Mouse (Mus musculus): ENCODE data around the gene Egln2. TPM values are rescaled to one million over a fixed set of nuclear protein-coding genes. Genes with fewer than 3 reads are reported as not detected.

Egln2 gene
- total RNA-seq, 4 experiments from 2014 or later: 87.9 to 97.7 (median 93.6) TPM

DNA sequence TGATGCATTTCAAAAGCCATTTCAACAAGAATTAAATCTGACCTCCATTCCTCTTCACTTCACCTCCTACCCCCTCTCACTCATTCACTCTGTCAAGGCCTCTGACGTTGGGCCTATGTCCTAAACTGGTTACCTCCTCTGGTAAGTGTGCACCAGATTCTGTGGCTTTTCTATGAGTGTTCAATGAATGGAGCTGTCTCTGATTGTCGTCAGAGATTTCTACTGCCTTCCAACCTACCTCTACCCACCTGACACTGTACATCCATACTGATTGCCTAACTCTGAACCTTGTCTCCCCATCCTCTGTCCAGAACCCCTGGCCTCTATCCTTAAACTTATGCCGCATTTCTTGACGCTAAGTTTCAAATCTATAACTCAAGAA lies 11.3 kb upstream of the Egln2 start:
- DNase-seq (ENCODE audit: low spot score in 2 of 2): no peak

DNA sequence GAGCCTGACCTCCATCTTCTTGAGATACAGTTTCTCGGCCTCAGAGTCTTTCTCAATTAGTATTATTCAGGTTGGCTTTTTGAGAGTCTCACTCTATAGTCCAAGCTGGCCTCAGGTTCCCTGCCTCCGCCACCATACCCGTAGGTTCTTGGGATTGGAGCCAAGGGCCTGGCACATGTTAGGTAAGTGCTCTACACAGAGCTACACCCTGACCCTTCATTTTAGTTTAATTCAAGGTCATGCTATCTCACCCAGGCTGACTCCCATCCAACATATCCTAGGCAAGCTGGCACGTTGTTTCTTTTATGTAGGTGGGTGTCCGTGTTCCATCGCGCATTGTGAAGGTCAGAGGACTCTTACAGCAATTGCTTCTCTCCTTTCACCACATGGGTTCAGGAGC lies 8.3 kb upstream of the Egln2 start:
- no peak for DNase-seq (ENCODE audit: low spot score in 2 of 2)

DNA sequence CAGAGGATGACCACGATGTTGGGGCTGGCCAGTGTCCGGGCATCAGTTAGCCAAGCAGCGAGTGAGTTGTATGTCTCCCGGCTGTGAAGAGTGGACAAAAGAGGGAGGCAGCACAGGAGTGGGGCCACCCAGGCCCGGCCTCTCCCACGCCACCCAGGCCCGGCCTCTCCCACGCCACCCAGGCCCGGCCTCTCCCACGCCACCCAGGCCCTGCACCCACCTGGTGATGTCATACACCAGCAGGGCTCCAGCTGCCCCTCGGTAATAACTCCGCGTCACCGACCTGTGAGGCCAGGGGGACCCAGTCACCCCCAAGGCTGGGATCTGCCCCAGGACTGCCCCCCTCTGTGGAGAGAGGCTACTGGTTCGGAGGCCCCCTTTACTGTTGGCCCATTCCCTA lies 7.9 kb upstream of the Egln2 start:
- no peak for DNase-seq (ENCODE audit: low spot score in 2 of 2)

- DNase-seq (ENCODE audit: low spot score in 2 of 2): no peak
These were observed 4.4 kb upstream of the Egln2 start for GRCm38 (mm10) chr7:27170981-27171380.

GRCm38 (mm10) chr7:27168371-27168770 lies 1.8 kb upstream of the Egln2 start:
- DNase-seq (ENCODE audit: low spot score in 2 of 2): no peak

DNA sequence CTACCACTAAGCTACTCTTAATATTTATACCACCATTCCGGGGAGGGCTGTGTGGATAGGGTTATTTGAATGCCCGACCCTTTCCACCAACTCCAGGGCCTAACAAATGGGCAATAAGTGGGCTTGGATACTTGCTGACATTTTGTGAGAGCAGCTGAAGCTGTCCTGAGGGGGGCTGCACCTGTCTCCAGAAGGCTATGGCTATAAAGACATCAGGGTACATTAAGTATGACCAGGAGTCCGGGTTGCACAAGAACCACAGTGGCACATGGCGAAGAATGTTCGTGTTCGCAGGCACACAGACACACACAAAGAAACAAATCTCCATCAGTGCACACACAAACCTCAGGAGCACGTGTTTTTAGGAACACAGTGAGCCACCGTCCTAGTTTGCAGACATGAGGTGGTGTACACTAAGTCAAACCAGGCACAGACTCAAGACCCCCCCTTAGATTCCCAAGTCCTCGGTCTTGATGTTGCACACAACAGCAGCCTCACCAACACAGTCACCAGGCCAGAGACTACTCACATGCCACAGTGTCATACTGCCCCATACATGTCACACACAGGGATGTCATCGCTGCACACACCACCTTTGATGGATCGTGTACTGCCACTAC lies 983 bp upstream of the Egln2 start:
- DNase-seq (ENCODE audit: low spot score in 2 of 2): no peak

- DNase-seq (ENCODE audit: low spot score in 2 of 2): peak; percentile 45 to 73
These were observed 381 bp downstream of the Egln2 start for GRCm38 (mm10) chr7:27166229-27166613.

DNA sequence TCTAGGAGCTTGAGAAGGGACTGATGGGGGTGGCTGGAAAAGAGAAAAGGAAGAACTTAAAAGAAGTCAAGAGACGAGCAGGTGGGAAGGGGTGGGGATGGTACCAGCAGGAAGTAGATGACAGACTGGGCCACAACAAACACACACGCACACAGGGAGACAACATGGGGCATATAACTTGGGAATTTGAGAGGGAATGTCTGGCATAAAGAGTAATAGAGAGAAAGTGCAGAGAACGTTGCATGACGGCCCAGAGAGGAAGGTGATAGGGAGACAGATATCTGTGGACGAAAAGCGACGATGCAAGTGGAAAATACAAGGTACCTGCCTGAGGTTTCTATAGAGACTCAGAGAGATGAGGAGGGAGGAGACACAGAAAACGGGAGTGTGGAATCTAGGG lies 906 bp downstream of the Egln2 start:
- no peak for DNase-seq (ENCODE audit: low spot score in 2 of 2)

- peak in 1 of 2 experiments; percentile 50 for DNase-seq (ENCODE audit: low spot score in 2 of 2)
These were observed 1.5 kb downstream of the Egln2 start for GRCm38 (mm10) chr7:27165007-27165655.

DNA sequence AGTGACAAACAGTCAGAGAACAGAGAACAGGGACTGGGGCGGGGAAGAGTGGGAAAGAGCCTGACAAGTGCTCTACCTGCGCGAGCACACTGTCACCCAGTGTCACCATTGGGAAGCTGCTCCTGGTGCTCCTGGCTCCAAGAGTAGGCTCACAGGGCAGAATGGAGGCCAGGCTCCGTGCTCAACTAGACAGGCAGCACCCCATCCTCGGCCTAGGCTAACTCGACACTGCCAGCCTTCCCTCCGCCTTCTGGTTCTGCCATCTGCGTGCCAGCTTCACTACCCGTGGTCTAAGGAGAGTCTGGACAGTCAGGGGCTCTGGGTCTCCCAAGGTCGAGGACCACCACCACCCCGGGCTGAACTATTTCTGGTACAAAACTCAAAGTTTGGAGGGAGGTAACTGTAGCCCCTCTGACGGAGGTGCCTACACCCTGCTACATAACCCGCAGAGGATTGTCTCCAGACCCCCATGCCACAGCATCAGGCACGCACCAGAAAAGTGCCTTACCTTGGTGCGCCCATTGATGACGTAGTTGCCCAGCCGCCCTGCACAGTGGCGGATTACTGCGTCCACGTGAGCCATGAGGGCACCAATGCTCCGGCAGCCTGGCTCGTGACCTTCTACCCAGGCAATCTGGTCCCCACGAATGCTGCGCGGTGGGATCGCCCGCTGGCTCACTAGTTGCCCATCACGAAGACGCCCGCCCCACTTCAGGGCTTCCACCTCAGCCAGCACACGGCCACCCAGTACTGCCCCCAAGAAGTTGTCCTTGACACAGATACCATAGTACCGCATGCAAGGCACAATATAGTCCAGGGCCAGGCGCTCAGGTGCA lies 2.3 kb downstream of the Egln2 start:
- DNase-seq (ENCODE audit: low spot score in 2 of 2): no peak

- no peak for DNase-seq (ENCODE audit: low spot score in 2 of 2)
These were observed 3.2 kb downstream of the Egln2 start for GRCm38 (mm10) chr7:27163450-27163805.

DNA sequence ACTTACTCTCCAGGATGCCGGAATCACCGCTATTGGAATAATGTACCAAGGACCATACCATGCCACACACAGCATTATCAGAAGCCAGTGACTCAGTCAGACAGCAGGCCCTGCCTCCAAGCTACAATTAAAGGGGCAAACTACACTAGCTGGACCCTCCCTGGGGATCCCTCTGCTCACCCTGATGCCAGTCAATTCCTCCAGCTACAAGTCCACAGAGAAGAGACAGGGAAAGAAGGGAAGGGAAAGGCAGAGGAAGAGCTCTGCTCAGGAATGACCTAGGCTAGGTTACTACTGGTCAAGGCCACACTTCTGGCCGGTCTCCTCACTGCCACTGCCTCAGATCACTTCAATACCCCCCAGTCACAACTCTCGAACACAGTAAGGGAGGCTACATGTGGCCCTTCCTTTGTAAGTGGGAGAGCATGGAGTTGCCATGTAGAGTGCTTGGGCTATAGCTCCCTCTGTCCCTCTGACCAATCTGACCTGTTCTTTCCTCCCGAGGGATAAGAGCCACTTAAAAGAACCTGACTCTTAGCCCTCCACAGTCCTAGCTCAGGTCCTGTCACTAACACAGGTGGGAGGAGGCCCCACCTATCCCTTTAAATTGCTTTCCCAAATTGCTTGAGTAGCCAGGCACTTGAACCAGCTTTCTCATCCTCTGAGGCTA lies 3.7 kb downstream of the Egln2 start:
- DNase-seq (ENCODE audit: low spot score in 2 of 2): no peak

DNA sequence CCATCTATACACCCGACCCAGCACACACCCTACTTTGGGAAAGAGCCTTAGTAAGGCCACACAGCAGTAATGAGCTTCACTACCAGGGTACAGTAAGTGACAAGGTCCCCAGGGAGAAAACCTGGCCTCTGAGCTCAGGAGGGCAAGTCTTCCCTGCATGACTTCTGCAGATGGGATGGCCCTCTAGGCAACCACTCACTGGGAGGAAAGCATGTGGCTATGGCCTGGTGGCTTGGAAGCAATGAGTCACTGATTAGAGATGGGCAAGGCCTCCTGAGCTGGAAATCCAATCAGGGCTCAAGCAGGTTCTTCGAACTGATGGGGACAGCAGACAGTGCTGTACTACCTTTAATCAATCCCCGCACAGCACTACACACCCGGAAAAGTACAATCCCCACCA lies 4.9 kb downstream of the Egln2 start:
- no peak for DNase-seq (ENCODE audit: low spot score in 2 of 2)

DNA sequence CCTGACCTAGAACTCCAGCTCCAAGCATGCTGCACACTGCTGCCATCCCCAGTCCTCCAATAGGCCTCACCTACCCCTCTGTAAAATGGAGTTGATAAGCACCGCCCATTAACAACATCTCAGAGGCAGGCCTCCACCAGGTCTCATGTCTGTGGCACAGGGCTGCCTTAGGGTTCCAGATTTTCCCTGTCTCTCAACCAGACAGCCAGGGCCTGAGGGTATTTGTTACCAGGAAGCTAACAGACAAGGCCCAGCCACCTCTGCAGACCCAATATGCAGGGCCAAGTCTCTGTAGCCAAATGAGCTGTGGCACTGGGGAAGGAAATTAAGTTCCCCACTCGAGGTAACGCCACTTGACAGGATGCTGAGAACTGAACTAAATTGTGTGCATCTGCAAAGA lies 5.7 kb downstream of the Egln2 start:
- no peak for DNase-seq (ENCODE audit: low spot score in 2 of 2)

- peak; percentile 69 to 83 for DNase-seq (ENCODE audit: low spot score in 2 of 2)
These were observed 6.7 kb downstream of the Egln2 start for GRCm38 (mm10) chr7:27159882-27160281.

- DNase-seq (ENCODE audit: low spot score in 2 of 2): no peak
These were observed 7.3 kb downstream of the Egln2 start for GRCm38 (mm10) chr7:27159256-27159655.

DNA sequence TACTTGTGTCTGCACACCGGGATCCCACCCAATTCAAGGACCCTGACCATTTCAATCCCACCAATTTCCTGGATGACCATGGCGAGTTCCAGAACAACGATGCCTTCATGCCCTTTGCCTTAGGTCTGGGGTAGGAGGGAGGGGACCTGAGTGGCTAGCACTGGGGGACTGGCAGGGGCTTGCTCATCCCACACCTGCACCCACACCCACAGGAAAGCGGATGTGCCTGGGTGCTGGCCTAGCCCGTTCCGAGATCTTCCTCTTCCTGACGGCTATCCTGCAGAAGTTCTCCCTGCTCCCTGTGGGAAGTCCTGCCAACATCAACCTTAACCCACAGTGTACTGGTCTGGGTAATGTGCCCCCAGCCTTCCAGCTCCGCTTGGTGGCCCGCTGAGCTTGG lies 8.4 kb downstream of the Egln2 start:
- DNase-seq (ENCODE audit: low spot score in 2 of 2): no peak

- peak in 1 of 2 experiments; percentile 75 for DNase-seq (ENCODE audit: low spot score in 2 of 2)
These were observed 10.6 kb downstream of the Egln2 start for GRCm38 (mm10) chr7:27156005-27156404.

GRCm38 (mm10) chr7:27153205-27153764 lies 13.3 kb downstream of the Egln2 start, which contains the start of gene Cyp2t4:
Gene Cyp2t4 (plus strand): TSS chr7:27153714.
- DNase-seq (ENCODE audit: low spot score in 2 of 2): no peak

GRCm38 (mm10) chr7:27136410-27136996 lies 30.1 kb downstream of the Egln2 start:
- no peak for DNase-seq (ENCODE audit: low spot score in 2 of 2)

DNA sequence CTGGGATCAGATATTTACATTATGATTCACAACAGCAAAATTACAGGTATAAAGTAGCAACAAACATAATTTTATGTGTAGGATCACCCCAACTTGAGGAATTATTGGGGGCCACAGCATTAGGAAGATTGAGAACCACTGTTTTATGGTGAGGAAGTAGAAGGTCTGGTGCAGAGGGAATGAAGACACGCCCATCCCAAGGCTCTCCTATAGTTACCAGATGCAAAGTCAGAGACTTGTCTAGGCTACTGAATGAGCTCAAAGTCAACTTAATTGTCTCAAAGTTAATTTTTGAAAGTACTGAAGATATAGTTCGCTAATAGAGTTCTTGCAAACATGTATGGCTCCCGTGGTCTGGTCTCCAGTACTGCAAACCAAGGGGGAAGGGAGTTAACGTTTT lies 32.8 kb downstream of the Egln2 start:
- no peak for DNase-seq (ENCODE audit: low spot score in 2 of 2)

All from left cerebral cortex, adult 8-10 months (tissue).